Mouse (Mus musculus) CH12.LX (cell line): Measurements from ENCODE around the gene Rgs5.

Experiments used
- CHD1 ChIP-seq: IDR thresholded peaks from 2 replicates; pipeline ENCODE4 v1.6.1; 2012; ENCODE audit warnings: low read depth, low read length, improper control_type of control experiment, inconsistent platforms
- CTCF ChIP-seq, 2 experiments: IDR thresholded peaks in 1 of 2; conservative IDR thresholded peaks in 1 of 2; 2 replicates each; pipeline ENCODE4 v1.5.1; 2011 to 2012; ENCODE audit warnings: low read depth in 2 of 2, low read length in 2 of 2, improper control_type of control experiment in 1 of 2, inconsistent platforms in 1 of 2, mild to moderate bottlenecking in 1 of 2, moderate library complexity in 1 of 2
- EP300 ChIP-seq: IDR thresholded peaks from 2 replicates; pipeline ENCODE4 v1.6.1; 2011; ENCODE audit warnings: low read length, improper control_type of control experiment
- NELFE ChIP-seq: IDR thresholded peaks from 2 replicates; pipeline ENCODE4 v1.6.1; 2011; ENCODE audit warnings: low read depth, low read length, improper control_type of control experiment
- PAX5 ChIP-seq: IDR thresholded peaks from 2 replicates; pipeline ENCODE4 v1.6.1; 2012; ENCODE audit warnings: low read length, inconsistent platforms, mixed read lengths
- POLR2A ChIP-seq: IDR thresholded peaks from 2 replicates; pipeline ENCODE4 v1.6.1; 2011; ENCODE audit warnings: low read depth, mild to moderate bottlenecking, improper control_type of control experiment, low read length
- SMC3 ChIP-seq: IDR thresholded peaks from 2 replicates; pipeline ENCODE4 v1.6.1; 2011; ENCODE audit warnings: low read depth, low read length, improper control_type of control experiment
- ZC3H11A ChIP-seq: IDR thresholded peaks from 2 replicates; pipeline ENCODE4 v1.6.1; 2012; ENCODE audit warnings: low read depth, mild to moderate bottlenecking, inconsistent platforms, low read length, improper control_type of control experiment

DNA sequence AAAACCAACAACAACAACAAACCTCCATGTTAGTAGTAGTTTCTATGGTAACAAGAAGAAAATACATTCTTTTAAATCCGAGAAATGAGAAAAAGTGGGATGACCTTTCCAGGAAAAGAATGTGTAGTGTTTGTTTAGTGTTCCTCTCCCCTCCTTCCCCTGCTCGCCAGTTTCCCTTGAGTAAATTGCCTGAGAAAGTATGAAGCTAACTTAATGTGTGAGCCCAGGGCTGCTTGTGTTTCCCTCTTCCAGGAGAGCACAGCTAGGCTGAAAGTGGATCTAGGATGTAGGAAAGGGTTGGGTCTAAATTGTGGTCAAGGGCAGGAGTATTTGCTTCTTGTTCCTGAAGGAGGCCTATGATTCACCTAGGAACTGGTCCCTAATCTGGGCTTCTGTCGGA, 38.2 kb downstream of the Rgs5 start:
- TF ChIP-seq SMC3: no peak
- TF ChIP-seq NELFE: no peak
- TF ChIP-seq CTCF (conservative IDR thresholded peaks at IDR 0.05 in 1 of 2, IDR thresholded peaks at IDR 0.05 in 1 of 2; ENCODE audit: low read depth in 2 of 2, low read length in 2 of 2): no peak
- TF ChIP-seq EP300: no peak
- TF ChIP-seq PAX5: no peak
- no peak for TF ChIP-seq POLR2A
- no peak for TF ChIP-seq CHD1
- no peak for TF ChIP-seq ZC3H11A
